In genomic region chr19:40588293-40588654, GRCm38 (mm10) we compare ENCODE assay signal across 8 mouse cellular contexts. TPM values are rescaled to one million over a fixed set of nuclear protein-coding genes. Genes with fewer than 3 reads are reported as not detected.
DNase-seq lines count a peak whose midpoint lies in the region; ATAC-seq and TF ChIP-seq lines count a peak whose summit lies in the region.

Gene Aldh18a1 (minus strand): TSS chr19:40588463.

- H3K4me2 ChIP-seq in hindbrain, postnatal 0 days (ENCODE audit: low read depth, low read length): peak within 1 kb of the TSS; percentile 92

- H3K4me1 ChIP-seq in hindbrain, postnatal 0 days (ENCODE audit: insufficient read depth, low read length): peaks cover 8% of the 10 kb centered on the region

- WGBS in hindbrain, postnatal 0 days: under 1% methylated on average over 32 of the region's 34 CpGs

- peak within 1 kb of the TSS; percentile 65 for H3K9ac ChIP-seq in hindbrain, postnatal 0 days (replicated peaks; ENCODE audit: low read length)

- DNase-seq in ZHBTc4 (ENCODE audit: low read depth, low spot score): peak; percentile 97
- DNase-seq in gastrocnemius, adult 2 months: peak; percentile 93
- peak; percentile 98 for DNase-seq in hindbrain, postnatal 0 days (ENCODE audit: low spot score)
- peak; percentile 94 for DNase-seq in left cerebral cortex, adult 2 months (ENCODE audit: extremely low spot score in 1 of 2, low spot score in 2 of 2)
- DNase-seq in right cerebral cortex, adult 2 months (ENCODE audit: low spot score in 2 of 2): peak; percentile 94 to 95
- peak; percentile 94 for DNase-seq in urinary bladder, postnatal 14 days (ENCODE audit: low spot score)

- no peaks in the 10 kb centered on the region; the same call in 1 of the 2 replicates for H3K36me3 ChIP-seq in hindbrain, postnatal 0 days (ENCODE audit: insufficient read depth, low read length)

- peak within 1 kb of the TSS; percentile 82 for H3K27ac ChIP-seq in gastrocnemius, adult 2 months
- H3K27ac ChIP-seq in hindbrain, postnatal 0 days: peak within 1 kb of the TSS; percentile 78
- H3K27ac ChIP-seq in left cerebral cortex, adult 2 months: peak within 1 kb of the TSS; percentile 56; the same call in 1 of the 2 replicates

- no peaks in the 10 kb centered on the region for H3K9me3 ChIP-seq in hindbrain, postnatal 0 days (ENCODE audit: low read length)

- intact Hi-C loops in gastrocnemius, adult 2 months (cut with DNase I): no loop called here
- intact Hi-C loops in left cerebral cortex, adult 2 months (cut with DNase I): loop anchor here (1.0 to 10.0 kb wide), 2 partner anchors 134 to 247 kb away; partner anchors contain the start of gene Ccnj

- peak; percentile 91 for ATAC-seq in common myeloid progenitor, adult 5-6 weeks (replicated peaks; ENCODE audit: low read depth, poor library complexity, severe bottlenecking)
- ATAC-seq in hindbrain, postnatal 0 days: peak; percentile 96
- peak; percentile 94 for ATAC-seq in megakaryocyte, adult 5-6 weeks (ENCODE audit: poor library complexity, severe bottlenecking)

- no peak for TF ChIP-seq CTCF in gastrocnemius, adult 2 months (IDR thresholded peaks at IDR 0.05)
- TF ChIP-seq CTCF in hindbrain, postnatal 0 days (IDR thresholded peaks at IDR 0.05; ENCODE audit: low read depth): no peak; the same call in 1 of the 2 replicates
- TF ChIP-seq CTCF in left cerebral cortex, adult 2 months (IDR thresholded peaks at IDR 0.05): no peak

- H3K4me3 ChIP-seq in gastrocnemius, adult 2 months: peak within 1 kb of the TSS; percentile 77
- H3K4me3 ChIP-seq in hindbrain, postnatal 0 days (ENCODE audit: low read length): peak within 1 kb of the TSS; percentile 76
- H3K4me3 ChIP-seq in left cerebral cortex, adult 2 months: peak within 1 kb of the TSS; percentile 67

- no peaks in the 10 kb centered on the region for H3K27me3 ChIP-seq in hindbrain, postnatal 0 days (ENCODE audit: insufficient read depth, low read length)

RNA-seq across cellular contexts. Expression of gene Aldh18a1, which starts in this region (rescaled TPM):
- total RNA-seq in common myeloid progenitor, adult 5-6 weeks (2017): 49.1 and 58.7 TPM in 2 replicates
- 1 to 10 TPM; 3.5 to 5.0 TPM for total RNA-seq in gastrocnemius, adult 2 months (2021)
- 57.0 and 57.7 TPM in 2 replicates for total RNA-seq in hindbrain, postnatal 0 days (2014; rRNA removed)
- 32.5 and 33.0 TPM in 2 replicates for polyA plus RNA-seq in hindbrain, postnatal 0 days (2015; fragmentation: Nextera tagmentation; extraction: Ambion mirVana)
- 10 to 100 TPM; 22.7 to 25.4 TPM for total RNA-seq in left cerebral cortex, adult 2 months (2021)
- total RNA-seq in megakaryocyte, adult 5-6 weeks (2015): 8.3 and 10.5 TPM in 2 replicates
- total RNA-seq in megakaryocyte, adult 5-6 weeks (2017): 6.5 and 7.6 TPM in 2 replicates

Comparison
In these comparisons a context has a peak if more than half of its experiments do, and no peak if none do; other contexts are left out.
1. Peak in every context shown above with its lines: DNase-seq, ATAC-seq, H3K4me3 ChIP-seq and H3K27ac ChIP-seq.